Mouse (Mus musculus) embryonic facial prominence, embryonic 12.5 days (tissue): ENCODE measurements around the gene Dok5. TPM values are rescaled to one million over a fixed set of nuclear protein-coding genes. Genes with fewer than 3 reads are reported as not detected.

Source experiments
- ATAC-seq: fragments of 200-750 bp; cut with Nextera tagmentation; 2 replicates; pipeline ENCODE4 v1.8.0; 2017; ENCODE audit not compliant: insufficient number of reproducible peaks, insufficient read depth, low FRiP score, low TSS enrichment
- H3K27ac ChIP-seq: fragments of 300-500 bp; sonication (generic); 2 replicates; pipeline ENCODE4 v1.5.1; 2016; ENCODE audit warnings: mild to moderate bottlenecking
- H3K27me3 ChIP-seq: fragments of 300-500 bp; sonication (generic); 2 replicates; pipeline ENCODE4 v1.6.1; 2016; ENCODE audit warnings: mild to moderate bottlenecking, moderate library complexity
- H3K36me3 ChIP-seq: fragments of 300-500 bp; sonication (generic); 2 replicates; pipeline ENCODE4 v1.6.1; 2016; ENCODE audit warnings: mild to moderate bottlenecking
- H3K4me1 ChIP-seq: fragments of 300-500 bp; sonication (generic); 2 replicates; pipeline ENCODE4 v1.6.1; 2016
- H3K4me2 ChIP-seq: fragments of 300-500 bp; sonication (generic); replicated peaks from 2 replicates; pipeline ENCODE4 v1.6.1; 2016; ENCODE audit warnings: mild to moderate bottlenecking, moderate library complexity
- H3K4me3 ChIP-seq: fragments of 300-500 bp; sonication (generic); 2 replicates; pipeline ENCODE4 v1.5.1; 2016; ENCODE audit warnings: mild to moderate bottlenecking
- H3K9ac ChIP-seq: fragments of 300-500 bp; sonication (generic); 2 replicates; pipeline ENCODE4 v1.6.1; 2016; ENCODE audit warnings: mild to moderate bottlenecking, moderate library complexity
- H3K9me3 ChIP-seq: fragments of 300-500 bp; sonication (generic); 2 replicates; pipeline ENCODE4 v1.6.1; 2016; ENCODE audit warnings: mild to moderate bottlenecking, moderate library complexity
- WGBS: fragments of 180-500 bp; shearing (Covaris S2); methylation state at CpG from one replicate; pipeline ENCODE4 v1.1.7; 2016; 5-methylcytosine and 5-hydroxymethylcytosine counted together
- polyA plus RNA-seq: library from polyadenylated mRNA; unstranded; fragments of >200 nt; fragmentation: Nextera tagmentation; extraction: Ambion mirVana; gene quantifications from 2 replicates; pipeline ENCODE4 v1.2.1, GENCODE M21; 2016

Gene Dok5
- 8.9 and 10.4 TPM in 2 replicates for polyA plus RNA-seq

- peak within 1 kb of the TSS; percentile 57 for H3K4me3 ChIP-seq
- ATAC-seq, result peak; percentile 87
- WGBS, result 3% methylated on average over 44 of the region's 53 CpGs
- peak within 1 kb of the TSS; percentile 67 for H3K9ac ChIP-seq
- no peak within 1 kb of the TSS for H3K27ac ChIP-seq
- H3K9me3 ChIP-seq, result no peaks in the 10 kb centered on the region
- H3K4me1 ChIP-seq, result peaks cover 9% of the 10 kb centered on the region
- peak within 1 kb of the TSS; percentile 94 for H3K4me2 ChIP-seq
- H3K27me3 ChIP-seq, result peaks cover 4% of the 10 kb centered on the region
- H3K36me3 ChIP-seq, result no peaks in the 10 kb centered on the region
Measured at GRCm38 (mm10) chr2:170731632-170732561, at the start of gene Dok5. Dok5 (plus strand) TSS chr2:170731807.

- Histone ChIP-seq H3K27me3 (no peaks in the 10 kb centered on the region), H3K36me3 (no peaks in the 10 kb centered on the region), H3K9ac (no peak overlapping the region), H3K4me3 (no peak overlapping the region), H3K9me3 (no peaks in the 10 kb centered on the region), H3K4me2 (no peak overlapping the region), H3K4me1 (no peaks in the 10 kb centered on the region), H3K27ac (no peak overlapping the region)
- no peak for ATAC-seq
- 70% methylated on average over 2 of the region's 2 CpGs for WGBS
Measured at GRCm38 (mm10) chr2:170683385-170683784, 48.2 kb upstream of the Dok5 start.

- ATAC-seq, result peak; percentile 77; the same call in 1 of the 2 replicates
- no peaks in the 10 kb centered on the region for H3K9me3 ChIP-seq
- H3K4me1 ChIP-seq, result no peaks in the 10 kb centered on the region
- H3K27ac ChIP-seq, result no peak overlapping the region
- no peaks in the 10 kb centered on the region for H3K36me3 ChIP-seq
- no peaks in the 10 kb centered on the region for H3K27me3 ChIP-seq
- H3K9ac ChIP-seq, result no peak overlapping the region
- no peak overlapping the region for H3K4me3 ChIP-seq
- H3K4me2 ChIP-seq, result no peak overlapping the region
- WGBS, result 78% methylated on average over 23 of the region's 23 CpGs
Measured at GRCm38 (mm10) chr2:170695071-170695936, 36.3 kb upstream of the Dok5 start.

GRCm38 (mm10) chr2:170695937-170696510, 35.6 kb upstream of the Dok5 start:
- Histone ChIP-seq H3K27ac (no peak overlapping the region), H3K4me3 (no peak overlapping the region), H3K27me3 (no peaks in the 10 kb centered on the region), H3K4me1 (no peaks in the 10 kb centered on the region), H3K4me2 (no peak overlapping the region), H3K36me3 (no peaks in the 10 kb centered on the region), H3K9ac (no peak overlapping the region), H3K9me3 (no peaks in the 10 kb centered on the region)
- 74% methylated on average over 14 of the region's 14 CpGs for WGBS
- 0 out of 2 replicates have a peak, but pooled peaks have one; percentile 14 for ATAC-seq

GRCm38 (mm10) chr2:170700471-170700870, 31.1 kb upstream of the Dok5 start:
- Histone ChIP-seq H3K4me3 (no peak overlapping the region), H3K4me2 (no peak overlapping the region), H3K27me3 (no peaks in the 10 kb centered on the region), H3K9ac (no peak overlapping the region), H3K4me1 (no peaks in the 10 kb centered on the region), H3K9me3 (no peaks in the 10 kb centered on the region), H3K36me3 (no peaks in the 10 kb centered on the region), H3K27ac (no peak overlapping the region)
- ATAC-seq, result no peak
- WGBS, result 78% methylated on average over 4 of the region's 4 CpGs

- H3K4me3 ChIP-seq, result no peak overlapping the region
- H3K27ac ChIP-seq, result no peak overlapping the region
- H3K9ac ChIP-seq, result no peak overlapping the region
- no peaks in the 10 kb centered on the region for H3K36me3 ChIP-seq
- ATAC-seq, result no peak
- no peak overlapping the region for H3K4me2 ChIP-seq
- no peaks in the 10 kb centered on the region for H3K27me3 ChIP-seq
- 83% methylated on average over 4 of the region's 4 CpGs for WGBS
- H3K9me3 ChIP-seq, result no peaks in the 10 kb centered on the region
- no peaks in the 10 kb centered on the region for H3K4me1 ChIP-seq
Measured at GRCm38 (mm10) chr2:170706488-170706887, 25.1 kb upstream of the Dok5 start.

GRCm38 (mm10) chr2:170707672-170708071, 23.9 kb upstream of the Dok5 start:
- Histone ChIP-seq H3K36me3 (no peaks in the 10 kb centered on the region), H3K4me1 (no peaks in the 10 kb centered on the region), H3K9me3 (no peaks in the 10 kb centered on the region), H3K27me3 (no peaks in the 10 kb centered on the region), H3K27ac (no peak overlapping the region), H3K4me3 (no peak overlapping the region), H3K9ac (no peak overlapping the region), H3K4me2 (no peak overlapping the region)
- ATAC-seq, result no peak
- 85% methylated on average over 3 of the region's 3 CpGs for WGBS

GRCm38 (mm10) chr2:170708901-170709300, 22.7 kb upstream of the Dok5 start:
- Histone ChIP-seq H3K27ac (no peak overlapping the region), H3K36me3 (no peaks in the 10 kb centered on the region), H3K4me1 (no peaks in the 10 kb centered on the region), H3K4me3 (no peak overlapping the region), H3K4me2 (no peak overlapping the region), H3K9ac (no peak overlapping the region), H3K27me3 (no peaks in the 10 kb centered on the region), H3K9me3 (no peaks in the 10 kb centered on the region)
- ATAC-seq, result no peak
- WGBS, result 71% methylated on average over 9 of the region's 9 CpGs

- H3K9ac ChIP-seq, result no peak overlapping the region
- no peaks in the 10 kb centered on the region for H3K4me1 ChIP-seq
- H3K27ac ChIP-seq, result no peak overlapping the region
- no peak overlapping the region for H3K4me2 ChIP-seq
- H3K9me3 ChIP-seq, result no peaks in the 10 kb centered on the region
- no peaks in the 10 kb centered on the region for H3K36me3 ChIP-seq
- no peak for ATAC-seq
- WGBS, result 78% methylated on average over 11 of the region's 11 CpGs
- H3K27me3 ChIP-seq, result no peaks in the 10 kb centered on the region
- H3K4me3 ChIP-seq, result no peak overlapping the region
Measured at GRCm38 (mm10) chr2:170712658-170713285, 18.8 kb upstream of the Dok5 start.

- WGBS, result 57% methylated on average over 4 of the region's 4 CpGs
- Histone ChIP-seq H3K9ac (no peak overlapping the region), H3K9me3 (no peaks in the 10 kb centered on the region), H3K4me3 (no peak overlapping the region), H3K27me3 (no peaks in the 10 kb centered on the region), H3K27ac (no peak overlapping the region), H3K4me1 (no peaks in the 10 kb centered on the region), H3K36me3 (no peaks in the 10 kb centered on the region), H3K4me2 (no peak overlapping the region)
- ATAC-seq, result no peak
Measured at GRCm38 (mm10) chr2:170720386-170720785, 11.2 kb upstream of the Dok5 start.

- no peaks in the 10 kb centered on the region for H3K4me1 ChIP-seq
- H3K27me3 ChIP-seq, result no peaks in the 10 kb centered on the region
- H3K27ac ChIP-seq, result no peak overlapping the region
- H3K9ac ChIP-seq, result no peak overlapping the region
- no peak overlapping the region for H3K4me2 ChIP-seq
- no peak for ATAC-seq
- H3K4me3 ChIP-seq, result no peak overlapping the region
- H3K9me3 ChIP-seq, result no peaks in the 10 kb centered on the region
- WGBS, result 51% methylated on average over 13 of the region's 13 CpGs
- no peaks in the 10 kb centered on the region for H3K36me3 ChIP-seq
Measured at GRCm38 (mm10) chr2:170724136-170724535, 7.5 kb upstream of the Dok5 start.
